Mouse (Mus musculus) embryo, embryonic 11.5 days (tissue): Measurements from ENCODE around the gene Rab37.
A peak's percentile ranks its signal among the peaks of the same experiment; 100 is the strongest.

ENCODE experiments used
- DNase-seq: peaks from one replicate; pipeline ENCODE4 v3.0.0-alpha.2; 2012; ENCODE audit warnings: low read depth, low spot score

Rab37 gene

DNA sequence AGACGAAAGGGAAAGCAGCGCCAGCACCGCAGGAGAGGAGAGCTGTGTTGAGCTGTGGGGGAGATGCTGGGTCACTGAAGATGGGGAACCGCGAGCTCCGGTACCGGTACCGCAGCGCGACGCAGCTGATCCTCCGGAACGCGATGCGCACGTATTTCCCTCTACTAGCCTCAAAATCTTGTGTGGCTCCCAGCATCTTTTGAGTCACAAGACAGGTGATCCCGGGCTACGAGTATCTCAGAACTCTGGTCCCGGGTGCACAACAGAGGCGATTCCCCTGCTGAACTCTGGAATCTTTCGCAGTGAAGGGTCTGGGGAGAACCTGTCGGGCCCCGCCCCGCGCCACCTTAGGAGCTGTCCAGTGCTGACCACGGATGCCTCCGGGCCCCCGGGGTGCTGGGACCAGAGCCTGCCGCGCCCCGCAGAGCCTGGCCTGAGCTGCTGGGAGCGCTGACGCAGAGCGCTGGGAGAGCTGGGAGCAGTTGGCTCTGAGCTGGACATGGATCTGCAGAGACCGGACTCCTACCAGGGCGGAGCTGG is at the start of gene Rab37:
Gene Rab37, plus strand, starts transcription at position 70 of the 540 bp plus-strand sequence.
- DNase-seq: no peak

DNA sequence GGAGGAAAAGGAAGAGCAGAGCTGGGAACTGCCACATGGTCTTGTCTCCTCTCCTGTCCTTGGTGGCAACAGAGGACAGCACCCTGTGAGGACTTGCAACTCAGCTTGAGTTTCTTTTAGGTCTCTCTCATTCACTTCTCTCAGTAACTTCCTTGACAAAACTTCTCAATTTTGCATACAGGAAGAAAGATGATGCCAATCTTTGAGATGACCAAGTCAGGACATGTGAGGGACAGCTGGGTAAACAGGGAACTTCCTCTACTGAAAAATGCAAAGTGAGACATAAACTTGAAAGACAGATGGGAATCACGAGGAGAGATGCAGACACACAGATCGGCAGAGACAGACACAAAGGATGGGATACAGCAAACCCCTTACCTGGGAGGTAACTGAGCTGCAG is 43.0 kb upstream of the Rab37 start, which contains the start of gene Cd300ld3:
Gene Cd300ld3, minus strand, starts transcription at position 151 of the 400 bp plus-strand sequence.
- DNase-seq: no peak

DNA sequence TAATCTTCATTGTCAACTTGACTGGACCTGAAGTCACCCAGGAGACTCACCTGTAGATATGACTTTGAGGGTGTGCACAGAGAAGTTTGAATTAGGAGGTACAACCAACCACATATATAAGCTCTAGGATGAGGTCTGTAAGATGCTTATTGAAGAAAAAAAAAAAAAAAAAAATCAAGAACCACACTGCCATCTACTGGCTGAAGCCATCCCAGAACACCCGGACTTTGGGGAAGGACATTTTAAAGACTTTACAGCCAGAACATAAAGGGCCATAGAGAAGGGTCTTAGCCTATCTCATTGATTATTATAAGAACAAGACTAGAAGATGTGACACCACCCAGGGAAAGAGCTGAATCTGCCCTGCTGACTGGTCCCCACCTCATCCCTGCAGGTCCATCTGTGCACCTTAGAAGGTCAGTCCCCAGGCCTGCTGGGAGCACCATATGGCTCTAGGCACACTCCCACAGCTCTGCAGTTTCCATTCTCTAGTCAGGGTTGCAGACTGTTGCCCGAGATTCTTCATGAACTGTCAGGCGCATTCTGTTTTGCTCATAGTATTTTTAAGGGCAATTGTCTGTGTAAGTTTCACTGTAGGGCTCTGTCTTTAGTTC is 41.8 kb upstream of the Rab37 start:
- no peak for DNase-seq

DNA sequence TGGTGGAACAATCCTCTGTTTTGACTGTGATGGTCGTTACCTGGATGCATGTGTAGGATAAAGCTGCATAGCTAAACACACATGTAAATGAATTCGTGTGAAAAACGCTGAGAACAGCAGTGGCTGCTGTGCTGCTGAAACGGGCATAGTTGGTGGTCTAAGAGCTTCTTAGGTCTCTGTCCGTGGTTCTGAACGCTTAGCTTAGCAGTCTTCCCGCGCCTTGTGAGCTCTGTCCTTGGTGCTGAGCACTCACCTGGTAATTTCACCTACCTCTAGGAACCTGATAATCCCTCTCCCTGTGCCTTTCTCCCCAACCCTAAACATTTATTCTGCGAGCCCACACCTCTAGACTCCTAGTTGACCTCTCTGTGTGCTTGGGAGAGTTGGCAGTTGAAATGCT is 39.0 kb upstream of the Rab37 start:
- peak; percentile 65 for DNase-seq

GRCm38 (mm10) chr11:115052991-115053390 is 38.2 kb upstream of the Rab37 start:
- no peak for DNase-seq

- DNase-seq: no peak
These were observed 36.7 kb upstream of the Rab37 start for GRCm38 (mm10) chr11:115054537-115054936.

- no peak for DNase-seq
These were observed 32.5 kb upstream of the Rab37 start for GRCm38 (mm10) chr11:115058701-115059100.

- DNase-seq: no peak
These were observed 31.4 kb upstream of the Rab37 start for GRCm38 (mm10) chr11:115059797-115060196.

DNA sequence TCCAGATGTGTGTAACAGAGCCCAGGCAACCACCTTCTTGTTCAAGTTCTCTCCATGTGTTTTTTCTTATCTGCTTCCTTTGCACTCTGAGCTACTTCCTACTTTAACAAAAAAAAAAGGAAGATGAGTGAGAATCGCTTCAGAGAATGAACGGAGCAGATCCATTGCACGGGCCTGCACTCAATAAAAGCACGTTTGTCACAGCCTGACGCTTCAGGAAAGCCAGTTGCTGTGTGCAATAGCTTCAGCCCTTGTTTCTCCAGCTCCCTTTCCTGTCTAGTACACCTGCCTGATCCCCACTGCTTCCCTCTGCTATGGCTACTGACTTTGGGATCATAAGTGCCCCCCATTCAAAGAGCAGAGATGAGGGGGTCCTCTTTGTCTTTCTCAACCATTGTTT is 29.2 kb upstream of the Rab37 start, which contains the start of gene Cd300e:
Gene Cd300e, minus strand, starts transcription at position 101 of the 400 bp plus-strand sequence.
- no peak for DNase-seq

DNA sequence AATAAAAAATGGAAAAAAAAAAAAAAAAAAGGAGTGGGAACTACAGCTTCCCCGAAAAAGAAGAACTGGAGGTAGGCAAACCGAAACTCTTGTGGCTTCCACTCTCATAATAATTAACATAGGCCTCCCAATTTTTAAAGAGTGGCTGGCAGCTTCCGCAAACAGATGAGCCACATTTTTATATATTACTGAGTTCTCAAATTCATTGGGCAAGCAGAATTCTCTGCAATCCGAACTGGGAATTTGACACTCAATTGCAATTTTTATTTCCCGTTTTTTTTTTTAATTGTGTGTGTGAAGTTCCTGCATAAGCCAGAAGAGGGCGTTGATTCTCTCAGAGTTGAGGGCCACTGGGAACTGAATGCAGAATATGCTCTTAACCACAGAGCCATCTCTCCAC is 24.5 kb upstream of the Rab37 start:
- no peak for DNase-seq

GRCm38 (mm10) chr11:115071015-115071551 is 20.1 kb upstream of the Rab37 start:
- DNase-seq: peak; percentile 17

DNA sequence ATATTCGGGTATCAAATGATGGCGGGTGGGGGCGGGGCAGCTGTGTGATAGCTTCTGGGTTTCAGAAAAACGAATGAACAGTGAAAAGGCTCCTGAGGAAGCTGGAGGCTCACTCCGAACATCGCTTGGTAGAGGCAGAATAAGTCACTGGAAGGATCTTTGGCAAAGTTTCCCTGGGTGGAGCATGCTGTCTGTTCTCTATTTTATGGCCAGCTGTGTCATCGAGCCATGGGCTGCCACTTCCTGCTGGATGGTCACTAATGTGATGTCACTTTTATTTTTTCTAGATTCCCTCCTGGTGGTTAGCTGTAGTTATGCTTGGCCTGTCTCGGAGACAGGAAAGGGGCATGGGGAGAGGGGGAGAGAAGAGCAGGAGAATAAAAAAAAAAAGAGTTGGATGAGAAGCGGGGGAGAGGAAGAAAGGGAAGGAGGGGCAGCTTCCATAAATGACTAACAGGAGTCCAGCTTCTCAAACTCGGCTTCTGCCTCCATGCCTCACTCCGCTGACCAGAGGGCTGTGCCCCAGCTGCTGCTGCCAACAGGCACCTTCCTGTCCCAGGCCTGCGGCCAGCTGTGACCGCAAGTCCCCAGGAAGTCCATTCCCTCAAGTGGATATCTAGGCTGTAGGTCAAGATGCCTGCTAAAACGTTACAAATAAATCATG is 19.5 kb upstream of the Rab37 start:
- peak; percentile 24 for DNase-seq

DNA sequence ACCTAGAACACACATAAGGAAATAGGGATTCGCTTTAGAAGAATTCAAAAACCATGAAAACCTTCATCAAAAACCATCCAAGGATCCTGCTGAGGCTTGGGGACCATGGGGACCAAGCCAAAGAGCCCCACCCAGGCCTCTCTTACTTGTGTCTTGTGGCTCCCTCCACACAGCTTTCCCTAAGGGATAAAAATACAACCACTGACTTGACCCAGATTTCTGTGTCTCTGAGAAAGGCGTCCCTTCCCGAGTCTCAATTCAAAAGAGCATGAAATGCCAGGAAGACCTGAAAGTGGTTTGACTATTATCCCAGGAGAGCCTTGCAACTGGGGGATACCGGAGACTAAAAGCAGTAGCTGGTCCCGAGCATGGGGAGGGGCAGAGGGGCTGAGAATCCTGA is 18.2 kb upstream of the Rab37 start:
- no peak for DNase-seq

DNA sequence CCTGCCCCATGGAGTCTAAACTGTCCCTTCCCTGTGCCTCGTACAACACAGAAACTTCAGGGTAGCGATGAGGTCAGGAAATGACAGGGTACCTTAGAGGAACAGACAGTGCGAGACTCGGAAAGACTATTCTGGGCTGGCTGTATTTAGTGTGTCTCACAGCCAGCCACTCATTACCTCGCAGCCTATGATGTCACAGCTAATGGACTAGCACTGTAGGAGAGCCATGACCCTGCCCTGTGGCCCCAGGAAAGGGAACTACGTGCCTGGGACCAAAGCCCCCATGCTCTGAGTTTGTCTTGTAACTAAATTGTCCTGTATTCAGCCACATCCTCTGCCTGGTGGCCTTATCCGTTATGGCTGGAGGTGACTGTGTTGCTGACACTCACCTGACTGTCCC is 15.8 kb upstream of the Rab37 start:
- no peak for DNase-seq

DNA sequence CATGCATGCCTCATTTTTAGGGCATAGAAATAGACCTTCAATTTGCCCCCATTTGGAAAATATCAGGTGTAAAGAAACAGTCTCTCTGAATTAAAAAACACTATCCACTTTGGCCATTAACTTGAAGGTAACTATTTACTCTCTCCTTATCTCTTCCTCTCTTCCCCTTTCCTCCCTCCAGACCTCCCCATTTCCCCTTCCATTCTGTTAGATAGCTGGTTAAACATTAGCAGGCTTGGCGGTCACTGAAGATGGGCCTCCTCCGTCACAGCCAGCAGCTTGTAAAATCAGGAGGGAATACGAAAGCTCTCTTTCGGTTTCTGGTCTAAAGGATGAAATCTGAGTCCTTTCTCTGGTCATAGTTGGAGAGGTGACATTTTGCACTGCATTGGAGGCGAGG is 15.4 kb upstream of the Rab37 start:
- DNase-seq: no peak

DNA sequence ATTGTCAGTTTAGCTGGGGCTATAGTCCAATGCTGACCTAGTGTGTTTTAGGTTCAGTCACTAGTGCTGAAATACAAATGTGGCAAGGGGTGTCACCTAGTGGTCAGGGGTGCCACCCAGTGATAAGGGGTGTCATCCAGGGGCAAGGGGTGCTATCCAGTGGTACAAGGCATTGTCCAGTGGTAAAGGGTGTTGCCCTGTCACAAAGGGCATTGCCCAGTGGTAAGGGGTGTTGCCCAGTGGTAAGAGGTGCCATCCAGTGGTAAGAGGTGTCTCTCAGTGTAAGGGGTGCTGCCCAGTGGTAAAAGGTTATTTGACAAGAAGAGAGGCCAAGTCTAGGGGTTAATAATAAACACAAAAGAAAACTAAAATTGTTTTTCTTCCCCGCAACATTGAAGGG is 13.8 kb upstream of the Rab37 start:
- DNase-seq: no peak

DNA sequence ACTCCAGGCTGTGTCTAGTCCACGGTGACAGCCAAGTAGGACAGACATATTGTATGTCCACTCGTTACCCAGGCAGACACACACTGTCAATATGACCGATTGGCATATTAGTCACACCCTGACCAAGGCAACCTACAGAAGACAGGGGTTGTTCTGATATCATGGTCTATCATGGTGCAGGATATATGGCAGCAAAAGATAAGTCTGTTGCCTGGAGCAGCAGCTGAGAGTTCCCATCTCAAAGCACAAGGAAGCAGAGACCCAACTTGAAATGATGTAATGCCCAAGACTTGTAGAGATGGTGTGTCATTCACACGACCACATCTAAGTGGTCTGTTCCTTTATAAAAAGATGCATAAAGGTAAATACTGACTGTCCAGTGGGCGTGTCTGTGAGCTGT is 12.6 kb upstream of the Rab37 start:
- DNase-seq: no peak

DNA sequence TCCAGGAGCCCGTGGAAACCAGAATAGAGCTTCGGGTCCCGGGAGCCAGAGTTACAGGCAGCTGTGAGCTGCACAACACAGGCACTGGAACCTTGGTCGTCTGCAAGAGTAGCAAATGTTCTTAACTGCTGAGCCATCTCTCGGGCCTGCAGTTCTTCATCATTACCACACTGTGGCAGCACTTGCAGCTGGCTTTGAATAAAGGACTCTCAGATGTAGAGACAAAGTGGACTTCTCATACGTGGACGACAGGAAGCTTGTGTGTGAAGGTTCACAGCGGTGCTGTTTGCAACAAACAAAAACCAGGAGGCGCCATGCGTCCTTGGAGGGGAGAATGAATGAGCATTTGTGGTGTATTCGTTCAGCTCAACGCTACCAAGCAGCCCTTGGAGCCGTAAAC is 10.3 kb upstream of the Rab37 start:
- DNase-seq: peak; percentile 61

DNA sequence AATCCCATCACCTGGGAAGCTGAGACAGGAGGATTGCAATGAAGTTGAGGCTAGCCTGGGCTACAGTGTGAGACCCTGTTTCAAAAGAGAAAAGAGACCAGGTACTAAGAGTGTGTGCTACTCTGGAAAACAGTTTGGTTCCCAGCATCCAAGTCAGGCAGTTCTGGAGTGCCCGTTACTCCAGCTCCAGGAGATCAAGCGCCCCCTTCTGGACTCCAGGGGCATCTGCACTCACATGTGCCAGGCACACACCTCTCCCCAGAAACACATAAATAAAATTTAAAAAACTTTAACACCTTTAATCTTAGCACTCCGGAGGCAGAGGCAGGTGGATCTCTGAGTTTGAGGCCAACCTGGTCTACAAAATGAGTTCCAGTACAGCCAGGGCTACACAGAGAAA is 9.9 kb upstream of the Rab37 start:
- DNase-seq: no peak

- DNase-seq: no peak
These were observed 9.0 kb upstream of the Rab37 start for GRCm38 (mm10) chr11:115082196-115082595.

GRCm38 (mm10) chr11:115083376-115084139 is 7.7 kb upstream of the Rab37 start:
- peak; percentile 76 for DNase-seq

- DNase-seq: no peak
These were observed 6.6 kb upstream of the Rab37 start for GRCm38 (mm10) chr11:115084595-115084994.
